Mouse (Mus musculus): Measurements from ENCODE around the gene Gm27179. TPM values are rescaled to one million over a fixed set of nuclear protein-coding genes. Genes with fewer than 3 reads are reported as not detected.

Gm27179 gene
- polyA plus RNA-seq (2014; fragmentation: Illumina TruSeq; extraction: RNeasy Lipid Tissue Mini Kit (QIAGEN cat#74804); ENCODE audit: low replicate concordance) = not detected

GRCm38 (mm10) chr14:69512449-69512848, at the start of gene Gm27179:
TSS of gene Gm27179 (minus strand) at chr14:69512549.

GRCm38 (mm10) chr14:69555110-69555831, 42.9 kb upstream of the Gm27179 start, which contains the start of gene Entpd4b:
TSS of gene Entpd4b (plus strand) at chr14:69555424.

GRCm38 (mm10) chr14:69503174-69503573, 9.2 kb downstream of the Gm27179 start, which contains the start of gene Gm16867:
TSS of gene Gm16867 (minus strand) at chr14:69503362.

Other genes starting within 250 kb of the Gm27179 start
- gene Synb, start 218.2 kb downstream of the Gm27179 start, polyA plus RNA-seq (2014; fragmentation: Illumina TruSeq; extraction: RNeasy Lipid Tissue Mini Kit (QIAGEN cat#74804); ENCODE audit: low replicate concordance) = 0.85 TPM
- gene Gm16867, start 9.2 kb downstream of the Gm27179 start, polyA plus RNA-seq (2014; fragmentation: Illumina TruSeq; extraction: RNeasy Lipid Tissue Mini Kit (QIAGEN cat#74804); ENCODE audit: low replicate concordance) = 2.7 TPM
- gene Entpd4b, start 42.9 kb upstream of the Gm27179 start, polyA plus RNA-seq (2014; fragmentation: Illumina TruSeq; extraction: RNeasy Lipid Tissue Mini Kit (QIAGEN cat#74804); ENCODE audit: low replicate concordance) = 2.4 TPM

Data from small intestine, adult 10 weeks (tissue).